In genomic region chr3:94915903-94916741, GRCm38 (mm10) we compare ENCODE assay signal across 11 mouse cellular contexts. TPM values are rescaled to one million over a fixed set of nuclear protein-coding genes. Genes with fewer than 3 reads are reported as not detected.
DNase-seq lines count a peak whose midpoint lies in the region; ATAC-seq and TF ChIP-seq lines count a peak whose summit lies in the region.
"Had no signal": no experiment of that assay in that cellular context is flagged by ENCODE, and none has a peak within 500 bp of the region (broad histone marks: within the 10 kb centered on the region; RNA-seq: fewer than 3 reads in every experiment).

No protein-coding gene starts in this region.

- no peak for TF ChIP-seq CTCF in cerebellum, adult 2 months (IDR thresholded peaks at IDR 0.05; ENCODE audit: borderline replicate concordance, insufficient read depth, low read depth, low read length)

- DNase-seq in forebrain, embryonic 14.5 days (ENCODE audit: low spot score), result peak; percentile 24
- peak; percentile 26 to 45 for DNase-seq in CD8-positive naive resting alpha-beta T cell, adult 2 months (ENCODE audit: low read depth in 2 of 2, low spot score in 2 of 2)
- peak; percentile 51 to 54 for DNase-seq in kidney, postnatal 36 days
- peak; percentile 66 to 84 for DNase-seq in natural killer cell, adult 2 months (ENCODE audit: low spot score in 2 of 2)
- DNase-seq in cerebellum, adult 2 months, result no peak
- DNase-seq in layer of hippocampus, adult 11-12 months (ENCODE audit: low spot score), result no peak
- DNase-seq in frontal cortex, adult 2 months (ENCODE audit: extremely low spot score in 1 of 2, low spot score in 1 of 2), result no peak
- DNase-seq: gastrocnemius, adult 2 months had no signal

- ATAC-seq in forebrain, embryonic 14.5 days, result no peak
- no peak for ATAC-seq in forebrain, embryonic 12.5 days (ENCODE audit: low FRiP score)

- no peak overlapping the region for H3K27ac ChIP-seq in forebrain, embryonic 14.5 days (ENCODE audit: low read depth, low read length)
- no peak overlapping the region for H3K27ac ChIP-seq in forebrain, embryonic 12.5 days
- H3K27ac ChIP-seq in cerebellum, adult 2 months (ENCODE audit: insufficient read depth, low read length), result no peak overlapping the region
- H3K27ac ChIP-seq: gastrocnemius, adult 2 months; heart, embryonic 15.5 days had no signal

- TF ChIP-seq POLR2A in cerebellum, adult 2 months (IDR thresholded peaks at IDR 0.05; ENCODE audit: borderline replicate concordance, insufficient read depth, low read length), result no peak

- no peak overlapping the region for H3K4me3 ChIP-seq in forebrain, embryonic 14.5 days (ENCODE audit: low read depth, low read length)
- H3K4me3 ChIP-seq in forebrain, embryonic 12.5 days (replicated peaks), result no peak overlapping the region
- no peak overlapping the region for H3K4me3 ChIP-seq in cerebellum, adult 2 months (replicated peaks; ENCODE audit: insufficient read depth, low read depth, low read length)
- H3K4me3 ChIP-seq: gastrocnemius, adult 2 months; heart, embryonic 15.5 days had no signal

- H3K4me1 ChIP-seq in forebrain, embryonic 14.5 days (ENCODE audit: control insufficient read depth, insufficient read depth, low read length), result no peaks in the 10 kb centered on the region
- H3K4me1 ChIP-seq in forebrain, embryonic 12.5 days, result no peaks in the 10 kb centered on the region
- no peaks in the 10 kb centered on the region for H3K4me1 ChIP-seq in cerebellum, adult 2 months (ENCODE audit: control insufficient read depth, insufficient read depth, low read length)

- no peaks in the 10 kb centered on the region for H3K36me3 ChIP-seq in forebrain, embryonic 14.5 days (ENCODE audit: control insufficient read depth, insufficient read depth, low read length)
- no peaks in the 10 kb centered on the region for H3K36me3 ChIP-seq in forebrain, embryonic 12.5 days (replicated peaks)
- H3K36me3 ChIP-seq: heart, embryonic 15.5 days had no signal

- WGBS in forebrain, embryonic 14.5 days, result 80% methylated on average over 7 of the region's 7 CpGs
- 93% methylated on average over 7 of the region's 7 CpGs for WGBS in forebrain, embryonic 12.5 days
- 54% methylated on average over 7 of the region's 7 CpGs for WGBS in cerebellum, adult 2 months

- no peaks in the 10 kb centered on the region for H3K9me3 ChIP-seq in forebrain, embryonic 14.5 days (replicated peaks; ENCODE audit: control insufficient read depth, low read length)
- no peaks in the 10 kb centered on the region for H3K9me3 ChIP-seq in forebrain, embryonic 12.5 days
- H3K9me3 ChIP-seq: heart, embryonic 15.5 days had no signal

- H3K9ac ChIP-seq in forebrain, embryonic 14.5 days (ENCODE audit: low read length), result no peak overlapping the region
- no peak overlapping the region for H3K9ac ChIP-seq in forebrain, embryonic 12.5 days
- H3K9ac ChIP-seq: heart, embryonic 15.5 days had no signal

- no peak overlapping the region for H3K4me2 ChIP-seq in forebrain, embryonic 14.5 days (ENCODE audit: low read length)
- H3K4me2 ChIP-seq in forebrain, embryonic 12.5 days, result no peak overlapping the region
- H3K4me2 ChIP-seq: heart, embryonic 15.5 days; midbrain, embryonic 11.5 days had no signal

- no peaks in the 10 kb centered on the region for H3K27me3 ChIP-seq in forebrain, embryonic 14.5 days (replicated peaks; ENCODE audit: control insufficient read depth, insufficient read depth, low read length)
- no peaks in the 10 kb centered on the region for H3K27me3 ChIP-seq in forebrain, embryonic 12.5 days
- H3K27me3 ChIP-seq in cerebellum, adult 2 months (ENCODE audit: control insufficient read depth, insufficient read depth, low read length), result no peaks in the 10 kb centered on the region
- H3K27me3 ChIP-seq: heart, embryonic 15.5 days had no signal

RNA-seq across cellular contexts. Expression of gene Selenbp1, which starts 16.7 kb away (rescaled TPM):
- polyA plus RNA-seq in forebrain, embryonic 14.5 days (2014; fragmentation: Nextera tagmentation; extraction: Ambion mirVana), result 10.0 TPM in 2 replicates
- polyA plus RNA-seq in forebrain, embryonic 12.5 days (2016; fragmentation: Nextera tagmentation; extraction: Ambion mirVana), result 5.5 and 5.9 TPM in 2 replicates
- 12.5 and 15.4 TPM in 2 replicates for polyA plus RNA-seq in cerebellum, adult 2 months (2012; rRNA removed)
- 13.9 and 14.5 TPM in 2 replicates for polyA plus RNA-seq in frontal cortex, adult 2 months (2012; rRNA removed)

RNA-seq across cellular contexts. Expression of gene Psmb4, which starts 29.4 kb away (rescaled TPM):
- 438 and 518 TPM in 2 replicates for polyA plus RNA-seq in forebrain, embryonic 14.5 days (2014; fragmentation: Nextera tagmentation; extraction: Ambion mirVana)
- 295 and 311 TPM in 2 replicates for polyA plus RNA-seq in forebrain, embryonic 12.5 days (2016; fragmentation: Nextera tagmentation; extraction: Ambion mirVana)
- 298 and 301 TPM in 2 replicates for polyA plus RNA-seq in cerebellum, adult 2 months (2012; rRNA removed)
- 245 and 253 TPM in 2 replicates for polyA plus RNA-seq in frontal cortex, adult 2 months (2012; rRNA removed)

RNA-seq across cellular contexts. Expression of gene Rfx5, which starts 37.8 kb away (rescaled TPM):
- polyA plus RNA-seq in forebrain, embryonic 14.5 days (2014; fragmentation: Nextera tagmentation; extraction: Ambion mirVana), result 5.6 and 5.9 TPM in 2 replicates
- polyA plus RNA-seq in forebrain, embryonic 12.5 days (2016; fragmentation: Nextera tagmentation; extraction: Ambion mirVana), result 8.6 and 9.2 TPM in 2 replicates
- 30.1 and 36.1 TPM in 2 replicates for polyA plus RNA-seq in cerebellum, adult 2 months (2012; rRNA removed)
- polyA plus RNA-seq in frontal cortex, adult 2 months (2012; rRNA removed), result 27.8 and 31.8 TPM in 2 replicates

RNA-seq across cellular contexts. Expression of gene Pi4kb, which starts 58.4 kb away (rescaled TPM):
- polyA plus RNA-seq in forebrain, embryonic 14.5 days (2014; fragmentation: Nextera tagmentation; extraction: Ambion mirVana), result 28.8 and 31.0 TPM in 2 replicates
- 17.2 and 25.5 TPM in 2 replicates for polyA plus RNA-seq in forebrain, embryonic 12.5 days (2016; fragmentation: Nextera tagmentation; extraction: Ambion mirVana)
- 68.4 and 68.9 TPM in 2 replicates for polyA plus RNA-seq in cerebellum, adult 2 months (2012; rRNA removed)
- polyA plus RNA-seq in frontal cortex, adult 2 months (2012; rRNA removed), result 58.9 and 64.4 TPM in 2 replicates

Comparison
In these comparisons a context has a peak if more than half of its experiments do, and no peak if none do; other contexts are left out.
1. DNase-seq: peak in forebrain, embryonic 14.5 days (single experiment), CD8-positive naive resting alpha-beta T cell, adult 2 months (2 of 2), kidney, postnatal 36 days (2 of 2) and natural killer cell, adult 2 months (2 of 2); none in cerebellum, adult 2 months (0 of 2), layer of hippocampus, adult 11-12 months (single experiment) and frontal cortex, adult 2 months (0 of 2).